Mouse (Mus musculus): ENCODE measurements around the gene Sigirr.

GRCm38 (mm10) chr7:141048226-141049218 is 51.9 kb downstream of the Sigirr start:
- TF ChIP-seq HCFC1 (IDR thresholded peaks at IDR 0.05; ENCODE audit: low read depth, low read length) (no peak), POLR2A (IDR thresholded peaks at IDR 0.05; ENCODE audit: control insufficient read depth in 1 of 2, insufficient read depth in 1 of 2, low read depth in 1 of 2, low read length in 2 of 2, poor library complexity in 1 of 2) (no peak), ZC3H11A (IDR thresholded peaks at IDR 0.05; ENCODE audit: low read depth, low read length) (peak; percentile 97), MAZ (IDR thresholded peaks at IDR 0.05; ENCODE audit: low read depth, low read length) (peak; percentile 35; the same call in 1 of the 2 replicates), CTCF (IDR thresholded peaks at IDR 0.05 in 2 of 3, conservative IDR thresholded peaks at IDR 0.05 in 1 of 3; ENCODE audit: control insufficient read depth in 1 of 3, insufficient read depth in 1 of 3, low read depth in 2 of 3, low read length in 3 of 3, poor library complexity in 1 of 3, severe bottlenecking in 1 of 3) (peak; percentile 61 to 99 (median 97)), EP300 (IDR thresholded peaks at IDR 0.05; ENCODE audit: low read depth in 1 of 2, low read length in 2 of 2) (no peak)
